Mouse (Mus musculus): ENCODE measurements around the gene Eya3. TPM values are rescaled to one million over a fixed set of nuclear protein-coding genes. Genes with fewer than 3 reads are reported as not detected.
A peak's percentile ranks its signal among the peaks of the same experiment; 100 is the strongest.

Eya3 gene
- polyA plus RNA-seq, 1 experiment from 2014 or later, result 26.4 TPM

GRCm38 (mm10) chr4:132628830-132629229 is 10.0 kb upstream of the Eya3 start:
- no peaks in the 10 kb centered on the region for H3K4me1 ChIP-seq (ENCODE audit: control insufficient read depth, insufficient read depth, low read length)
- H3K4me3 ChIP-seq (ENCODE audit: low read depth, low read length), result no peak overlapping the region
- H3K4me2 ChIP-seq, result no peak overlapping the region
- ATAC-seq (ENCODE audit: low FRiP score), result no peak
- H3K9ac ChIP-seq (ENCODE audit: low read length), result no peak overlapping the region
- H3K36me3 ChIP-seq (ENCODE audit: control insufficient read depth, insufficient read depth, low read length), result no peaks in the 10 kb centered on the region
- H3K27ac ChIP-seq (ENCODE audit: low read depth, low read length), result no peak overlapping the region
- 10% methylated on average over 2 of the region's 2 CpGs for WGBS
- no peaks in the 10 kb centered on the region for H3K9me3 ChIP-seq (ENCODE audit: control insufficient read depth, low read length)
- peak; percentile 88 for DNase-seq (ENCODE audit: low spot score, missing footprints)
- H3K27me3 ChIP-seq (ENCODE audit: control insufficient read depth, insufficient read depth, low read length), result no peaks in the 10 kb centered on the region

- Histone ChIP-seq H3K9me3 (ENCODE audit: control insufficient read depth, low read length) (no peaks in the 10 kb centered on the region), H3K27ac (ENCODE audit: low read depth, low read length) (no peak overlapping the region), H3K4me1 (ENCODE audit: control insufficient read depth, insufficient read depth, low read length) (peaks cover 4% of the 10 kb centered on the region; the same call in 1 of the 2 replicates), H3K4me3 (ENCODE audit: low read depth, low read length) (no peak overlapping the region), H3K27me3 (ENCODE audit: control insufficient read depth, insufficient read depth, low read length) (no peaks in the 10 kb centered on the region), H3K9ac (ENCODE audit: low read length) (no peak overlapping the region), H3K4me2 (no peak overlapping the region), H3K36me3 (ENCODE audit: control insufficient read depth, insufficient read depth, low read length) (no peaks in the 10 kb centered on the region)
- no peak for ATAC-seq (ENCODE audit: low FRiP score)
- 95% methylated on average over 2 of the region's 2 CpGs for WGBS
- DNase-seq (ENCODE audit: low spot score, missing footprints), result no peak
Measured at GRCm38 (mm10) chr4:132635971-132636370, 2.8 kb upstream of the Eya3 start.

GRCm38 (mm10) chr4:132636554-132636953 is 2.2 kb upstream of the Eya3 start:
- no peak overlapping the region for H3K27ac ChIP-seq (ENCODE audit: low read depth, low read length)
- H3K4me1 ChIP-seq (ENCODE audit: control insufficient read depth, insufficient read depth, low read length), result peaks cover 4% of the 10 kb centered on the region; the same call in 1 of the 2 replicates
- no peaks in the 10 kb centered on the region for H3K36me3 ChIP-seq (ENCODE audit: control insufficient read depth, insufficient read depth, low read length)
- H3K4me3 ChIP-seq (ENCODE audit: low read depth, low read length), result no peak overlapping the region
- no peaks in the 10 kb centered on the region for H3K9me3 ChIP-seq (ENCODE audit: control insufficient read depth, low read length)
- no peak overlapping the region for H3K9ac ChIP-seq (ENCODE audit: low read length)
- H3K27me3 ChIP-seq (ENCODE audit: control insufficient read depth, insufficient read depth, low read length), result no peaks in the 10 kb centered on the region
- ATAC-seq (ENCODE audit: low FRiP score) (no peak), DNase-seq (ENCODE audit: low spot score, missing footprints) (no peak)
- H3K4me2 ChIP-seq, result no peak overlapping the region
- 65% methylated on average over 4 of the region's 4 CpGs for WGBS

GRCm38 (mm10) chr4:132639191-132639713 is 465 bp downstream of the Eya3 start:
- Histone ChIP-seq H3K4me3 (ENCODE audit: low read depth, low read length) (peak overlapping the region; percentile 95), H3K9ac (ENCODE audit: low read length) (peak overlapping the region; percentile 85), H3K4me1 (ENCODE audit: control insufficient read depth, insufficient read depth, low read length) (peaks cover 4% of the 10 kb centered on the region; the same call in 1 of the 2 replicates), H3K27ac (ENCODE audit: low read depth, low read length) (peak overlapping the region; percentile 65), H3K4me2 (peak overlapping the region; percentile 91), H3K27me3 (ENCODE audit: control insufficient read depth, insufficient read depth, low read length) (no peaks in the 10 kb centered on the region), H3K9me3 (ENCODE audit: control insufficient read depth, low read length) (no peaks in the 10 kb centered on the region), H3K36me3 (ENCODE audit: control insufficient read depth, insufficient read depth, low read length) (no peaks in the 10 kb centered on the region)
- under 1% methylated on average over 35 of the region's 35 CpGs for WGBS
- no peak for DNase-seq (ENCODE audit: low spot score, missing footprints)
- no peak; the same call in 1 of the 2 replicates for ATAC-seq (ENCODE audit: low FRiP score)

- Histone ChIP-seq H3K36me3 (ENCODE audit: control insufficient read depth, insufficient read depth, low read length) (no peaks in the 10 kb centered on the region), H3K4me3 (ENCODE audit: low read depth, low read length) (no peak overlapping the region), H3K4me1 (ENCODE audit: control insufficient read depth, insufficient read depth, low read length) (no peaks in the 10 kb centered on the region), H3K27me3 (ENCODE audit: control insufficient read depth, insufficient read depth, low read length) (no peaks in the 10 kb centered on the region), H3K9ac (ENCODE audit: low read length) (no peak overlapping the region), H3K9me3 (ENCODE audit: control insufficient read depth, low read length) (no peaks in the 10 kb centered on the region), H3K27ac (ENCODE audit: low read depth, low read length) (no peak overlapping the region), H3K4me2 (no peak overlapping the region)
- 76% methylated on average over 7 of the region's 7 CpGs for WGBS
- no peak for DNase-seq (ENCODE audit: low spot score, missing footprints)
- no peak for ATAC-seq (ENCODE audit: low FRiP score)
Measured at GRCm38 (mm10) chr4:132647439-132647838, 8.7 kb downstream of the Eya3 start.

- H3K4me3 ChIP-seq (ENCODE audit: low read depth, low read length), result no peak overlapping the region
- ATAC-seq (ENCODE audit: low FRiP score) (no peak), DNase-seq (ENCODE audit: low spot score, missing footprints) (no peak)
- WGBS, result 73% methylated on average over 6 of the region's 6 CpGs
- no peak overlapping the region for H3K27ac ChIP-seq (ENCODE audit: low read depth, low read length)
- no peaks in the 10 kb centered on the region for H3K27me3 ChIP-seq (ENCODE audit: control insufficient read depth, insufficient read depth, low read length)
- no peaks in the 10 kb centered on the region for H3K4me1 ChIP-seq (ENCODE audit: control insufficient read depth, insufficient read depth, low read length)
- H3K9ac ChIP-seq (ENCODE audit: low read length), result no peak overlapping the region
- H3K4me2 ChIP-seq, result no peak overlapping the region
- no peaks in the 10 kb centered on the region for H3K9me3 ChIP-seq (ENCODE audit: control insufficient read depth, low read length)
- no peaks in the 10 kb centered on the region for H3K36me3 ChIP-seq (ENCODE audit: control insufficient read depth, insufficient read depth, low read length)
Measured at GRCm38 (mm10) chr4:132649271-132649999, 10.6 kb downstream of the Eya3 start.

GRCm38 (mm10) chr4:132652842-132653241 is 14.1 kb downstream of the Eya3 start:
- 64% methylated on average over 4 of the region's 4 CpGs for WGBS

GRCm38 (mm10) chr4:132653799-132654198 is 15.0 kb downstream of the Eya3 start:
- Histone ChIP-seq H3K9ac (ENCODE audit: low read length) (no peak overlapping the region), H3K4me1 (ENCODE audit: control insufficient read depth, insufficient read depth, low read length) (no peaks in the 10 kb centered on the region), H3K4me2 (no peak overlapping the region), H3K27ac (ENCODE audit: low read depth, low read length) (no peak overlapping the region), H3K36me3 (ENCODE audit: control insufficient read depth, insufficient read depth, low read length) (no peaks in the 10 kb centered on the region), H3K27me3 (ENCODE audit: control insufficient read depth, insufficient read depth, low read length) (no peaks in the 10 kb centered on the region), H3K9me3 (ENCODE audit: control insufficient read depth, low read length) (no peaks in the 10 kb centered on the region), H3K4me3 (ENCODE audit: low read depth, low read length) (no peak overlapping the region)
- 80% methylated on average over 3 of the region's 3 CpGs for WGBS
- no peak for ATAC-seq (ENCODE audit: low FRiP score)
- no peak for DNase-seq (ENCODE audit: low spot score, missing footprints)

More at GRCm38 (mm10) chr4:132652842-132653241, 14.1 kb downstream of the Eya3 start:
- no peaks in the 10 kb centered on the region for H3K4me1 ChIP-seq (ENCODE audit: control insufficient read depth, insufficient read depth, low read length)
- DNase-seq (ENCODE audit: low spot score, missing footprints) (no peak), ATAC-seq (ENCODE audit: low FRiP score) (no peak)
- no peaks in the 10 kb centered on the region for H3K9me3 ChIP-seq (ENCODE audit: control insufficient read depth, low read length)
- no peak overlapping the region for H3K9ac ChIP-seq (ENCODE audit: low read length)
- no peak overlapping the region for H3K27ac ChIP-seq (ENCODE audit: low read depth, low read length)
- H3K36me3 ChIP-seq (ENCODE audit: control insufficient read depth, insufficient read depth, low read length), result no peaks in the 10 kb centered on the region
- H3K27me3 ChIP-seq (ENCODE audit: control insufficient read depth, insufficient read depth, low read length), result no peaks in the 10 kb centered on the region
- no peak overlapping the region for H3K4me3 ChIP-seq (ENCODE audit: low read depth, low read length)
- no peak overlapping the region for H3K4me2 ChIP-seq

GRCm38 (mm10) chr4:132655290-132655689 is 16.5 kb downstream of the Eya3 start:
- ATAC-seq (ENCODE audit: low FRiP score), result no peak
- Histone ChIP-seq H3K9ac (ENCODE audit: low read length) (no peak overlapping the region), H3K36me3 (ENCODE audit: control insufficient read depth, insufficient read depth, low read length) (no peaks in the 10 kb centered on the region), H3K9me3 (ENCODE audit: control insufficient read depth, low read length) (no peaks in the 10 kb centered on the region), H3K27me3 (ENCODE audit: control insufficient read depth, insufficient read depth, low read length) (no peaks in the 10 kb centered on the region), H3K4me1 (ENCODE audit: control insufficient read depth, insufficient read depth, low read length) (no peaks in the 10 kb centered on the region), H3K27ac (ENCODE audit: low read depth, low read length) (no peak overlapping the region), H3K4me2 (no peak overlapping the region), H3K4me3 (ENCODE audit: low read depth, low read length) (no peak overlapping the region)
- DNase-seq (ENCODE audit: low spot score, missing footprints), result no peak
- 90% methylated on average over 5 of the region's 5 CpGs for WGBS

Measured in midbrain, embryonic 11.5 days (tissue).